Mouse (Mus musculus) kidney, embryonic 14.5 days (tissue): ENCODE measurements around the gene Nup153. TPM values are rescaled to one million over a fixed set of nuclear protein-coding genes. Genes with fewer than 3 reads are reported as not detected.

Source experiments
- ATAC-seq: fragments of 200-750 bp; cut with Nextera tagmentation; 2 replicates; pipeline ENCODE4 v1.8.0; 2017; ENCODE audit warnings: moderate number of reproducible peaks, mild to moderate bottlenecking, moderate TSS enrichment, moderate library complexity; ENCODE audit not compliant: low FRiP score, low TSS enrichment
- H3K27ac ChIP-seq: fragments of 300-500 bp; sonication (generic); 2 replicates; pipeline ENCODE4 v1.5.1; 2014; ENCODE audit warnings: low read depth, mild to moderate bottlenecking, low read length, moderate library complexity, mixed read lengths
- H3K27me3 ChIP-seq: fragments of 300-500 bp; sonication (generic); 2 replicates; pipeline ENCODE4 v1.6.1; 2014; ENCODE audit warnings: mild to moderate bottlenecking, low read length; ENCODE audit not compliant: control insufficient read depth, insufficient read depth
- H3K36me3 ChIP-seq: fragments of 300-500 bp; sonication (generic); 2 replicates; pipeline ENCODE4 v1.6.1; 2014; ENCODE audit warnings: low read length, mixed read lengths; ENCODE audit not compliant: control insufficient read depth, insufficient read depth
- H3K4me1 ChIP-seq: fragments of 300-500 bp; sonication (generic); 2 replicates; pipeline ENCODE4 v1.6.1; 2014; ENCODE audit warnings: low read length, mixed read lengths; ENCODE audit not compliant: control insufficient read depth, insufficient read depth
- H3K4me2 ChIP-seq: fragments of 300-500 bp; sonication (generic); replicated peaks from 2 replicates; pipeline ENCODE4 v1.6.1; 2014; ENCODE audit warnings: low read depth, mild to moderate bottlenecking, low read length
- H3K4me3 ChIP-seq: fragments of 300-500 bp; sonication (generic); 2 replicates; pipeline ENCODE4 v1.5.1; 2014; ENCODE audit warnings: mild to moderate bottlenecking, low read length
- H3K9ac ChIP-seq: fragments of 300-500 bp; sonication (generic); 2 replicates; pipeline ENCODE4 v1.6.1; 2014; ENCODE audit warnings: low read depth, mild to moderate bottlenecking, low read length, moderate library complexity
- H3K9me3 ChIP-seq: fragments of 300-500 bp; sonication (generic); 2 replicates; pipeline ENCODE4 v1.6.1; 2016; ENCODE audit warnings: low read length; ENCODE audit not compliant: control insufficient read depth
- WGBS: fragments of 180-500 bp; shearing (Covaris S2); extraction: QIAGEN DNeasy Blood & Tissue Kit; methylation state at CpG from one replicate; pipeline ENCODE4 v1.1.7; 2014; 5-methylcytosine and 5-hydroxymethylcytosine counted together
- polyA plus RNA-seq: library from polyadenylated mRNA; unstranded; fragments of >200 nt; fragmentation: Nextera tagmentation; extraction: Ambion mirVana; gene quantifications from 2 replicates; pipeline ENCODE4 v1.2.1, GENCODE M21; 2014

The Nup153 gene
- polyA plus RNA-seq, 1 experiment from 2014 or later = 47.2 TPM

GRCm38 (mm10) chr13:46724371-46724770, 3.4 kb downstream of the Nup153 start:
- Histone ChIP-seq H3K4me1 (peaks cover 10% of the 10 kb centered on the region), H3K27me3 (no peaks in the 10 kb centered on the region), H3K27ac (no peak overlapping the region), H3K9me3 (no peaks in the 10 kb centered on the region), H3K4me3 (no peak overlapping the region), H3K36me3 (0 out of 2 replicates have a peak, but pooled peaks cover 2% of the 10 kb centered on the region), H3K9ac (0 out of 2 replicates have a peak overlapping the region, but pooled peaks have one; percentile 7), H3K4me2 (no peak overlapping the region)
- ATAC-seq = no peak

- Histone ChIP-seq H3K4me1 (peaks cover 10% of the 10 kb centered on the region), H3K4me2 (no peak overlapping the region), H3K27me3 (no peaks in the 10 kb centered on the region), H3K9ac (no peak overlapping the region), H3K36me3 (peaks cover 13% of the 10 kb centered on the region), H3K4me3 (no peak overlapping the region), H3K27ac (no peak overlapping the region), H3K9me3 (no peaks in the 10 kb centered on the region)
- ATAC-seq = no peak
These were observed 6.7 kb downstream of the Nup153 start for GRCm38 (mm10) chr13:46721009-46721408.

- H3K27ac ChIP-seq = no peak overlapping the region
- 69% methylated on average over 5 of the region's 5 CpGs for WGBS
- H3K4me3 ChIP-seq = no peak overlapping the region
- no peak overlapping the region for H3K9ac ChIP-seq
- H3K4me1 ChIP-seq = no peaks in the 10 kb centered on the region; the same call in 1 of the 2 replicates
- H3K9me3 ChIP-seq = no peaks in the 10 kb centered on the region
- no peak overlapping the region for H3K4me2 ChIP-seq
- H3K36me3 ChIP-seq = peaks cover 22% of the 10 kb centered on the region
- no peaks in the 10 kb centered on the region for H3K27me3 ChIP-seq
- ATAC-seq = no peak
These were observed 8.8 kb downstream of the Nup153 start for GRCm38 (mm10) chr13:46718893-46719400.

- H3K9me3 ChIP-seq = no peaks in the 10 kb centered on the region
- 70% methylated on average over 3 of the region's 3 CpGs for WGBS
- no peaks in the 10 kb centered on the region for H3K4me1 ChIP-seq
- peaks cover 46% of the 10 kb centered on the region for H3K36me3 ChIP-seq
- H3K27me3 ChIP-seq = no peaks in the 10 kb centered on the region
- H3K9ac ChIP-seq = no peak overlapping the region
- ATAC-seq = no peak
- H3K4me2 ChIP-seq = no peak overlapping the region
- H3K4me3 ChIP-seq = no peak overlapping the region
- no peak overlapping the region for H3K27ac ChIP-seq
These were observed 11.6 kb downstream of the Nup153 start for GRCm38 (mm10) chr13:46715976-46716639.

GRCm38 (mm10) chr13:46713486-46713885, 14.3 kb downstream of the Nup153 start:
- H3K9me3 ChIP-seq = no peaks in the 10 kb centered on the region
- no peak overlapping the region for H3K4me2 ChIP-seq
- H3K9ac ChIP-seq = no peak overlapping the region
- H3K27me3 ChIP-seq = no peaks in the 10 kb centered on the region
- no peaks in the 10 kb centered on the region for H3K4me1 ChIP-seq
- peaks cover 63% of the 10 kb centered on the region for H3K36me3 ChIP-seq
- no peak for ATAC-seq
- no peak overlapping the region for H3K27ac ChIP-seq
- H3K4me3 ChIP-seq = no peak overlapping the region
- 95% methylated on average over 5 of the region's 5 CpGs for WGBS

GRCm38 (mm10) chr13:46703138-46703537, 24.6 kb downstream of the Nup153 start:
- no peaks in the 10 kb centered on the region for H3K27me3 ChIP-seq
- 88% methylated on average over 5 of the region's 5 CpGs for WGBS
- ATAC-seq = no peak
- H3K27ac ChIP-seq = no peak overlapping the region
- H3K36me3 ChIP-seq = peaks cover 54% of the 10 kb centered on the region
- no peaks in the 10 kb centered on the region for H3K9me3 ChIP-seq
- no peak overlapping the region for H3K9ac ChIP-seq
- no peak overlapping the region for H3K4me3 ChIP-seq
- H3K4me2 ChIP-seq = no peak overlapping the region
- H3K4me1 ChIP-seq = no peaks in the 10 kb centered on the region

- Histone ChIP-seq H3K27ac (no peak overlapping the region), H3K4me1 (no peaks in the 10 kb centered on the region), H3K9me3 (no peaks in the 10 kb centered on the region), H3K9ac (no peak overlapping the region), H3K27me3 (no peaks in the 10 kb centered on the region), H3K36me3 (peaks cover 52% of the 10 kb centered on the region), H3K4me2 (no peak overlapping the region), H3K4me3 (no peak overlapping the region)
- WGBS = 93% methylated on average over 2 of the region's 2 CpGs
- no peak for ATAC-seq
These were observed 26.3 kb downstream of the Nup153 start for GRCm38 (mm10) chr13:46701486-46701885.

- H3K27me3 ChIP-seq = no peaks in the 10 kb centered on the region
- no peak overlapping the region for H3K4me2 ChIP-seq
- H3K4me1 ChIP-seq = no peaks in the 10 kb centered on the region
- peaks cover 62% of the 10 kb centered on the region for H3K36me3 ChIP-seq
- WGBS = 94% methylated on average over 1 of the region's 1 CpGs
- no peak overlapping the region for H3K4me3 ChIP-seq
- H3K27ac ChIP-seq = no peak overlapping the region
- no peak overlapping the region for H3K9ac ChIP-seq
- no peak for ATAC-seq
- H3K9me3 ChIP-seq = no peaks in the 10 kb centered on the region
These were observed 28.4 kb downstream of the Nup153 start for GRCm38 (mm10) chr13:46699372-46699771.

- H3K9ac ChIP-seq = no peak overlapping the region
- no peaks in the 10 kb centered on the region for H3K4me1 ChIP-seq
- H3K27me3 ChIP-seq = no peaks in the 10 kb centered on the region
- H3K27ac ChIP-seq = no peak overlapping the region
- H3K4me3 ChIP-seq = no peak overlapping the region
- ATAC-seq = no peak
- H3K4me2 ChIP-seq = no peak overlapping the region
- 86% methylated on average over 2 of the region's 2 CpGs for WGBS
- H3K9me3 ChIP-seq = no peaks in the 10 kb centered on the region
- peaks cover 60% of the 10 kb centered on the region for H3K36me3 ChIP-seq
These were observed 31.0 kb downstream of the Nup153 start for GRCm38 (mm10) chr13:46696788-46697187.
